ENCODE assay signal across 7 mouse cellular contexts in genomic region chr9:50845081-50845480, GRCm38 (mm10). TPM values are rescaled to one million over a fixed set of nuclear protein-coding genes. Genes with fewer than 3 reads are reported as not detected.
DNase-seq lines count a peak whose midpoint lies in the region; ATAC-seq and TF ChIP-seq lines count a peak whose summit lies in the region.

TSS of gene Ppp2r1b (plus strand) at chr9:50845301.

- H3K4me2 ChIP-seq in hindbrain, embryonic 15.5 days = no peak within 1 kb of the TSS
- no peak within 1 kb of the TSS for H3K4me2 ChIP-seq in liver, embryonic 16.5 days (ENCODE audit: low read depth, low read length)

- no peak for TF ChIP-seq CTCF in embryonic fibroblast, embryonic 13.5 days (IDR thresholded peaks at IDR 0.05; ENCODE audit: borderline replicate concordance, insufficient read depth, low read length)

- H3K4me3 ChIP-seq in embryonic fibroblast, embryonic 13.5 days (ENCODE audit: insufficient read depth, low read length) = no peak within 1 kb of the TSS
- H3K4me3 ChIP-seq in hindbrain, embryonic 15.5 days = no peak within 1 kb of the TSS
- no peak within 1 kb of the TSS for H3K4me3 ChIP-seq in liver, embryonic 16.5 days (ENCODE audit: low read depth, low read length)

- 96% methylated on average over 3 of the region's 3 CpGs for WGBS in hindbrain, embryonic 15.5 days
- 79% methylated on average over 3 of the region's 3 CpGs for WGBS in liver, embryonic 16.5 days (ENCODE audit: insufficient replicate concordance)

- no peaks in the 10 kb centered on the region for H3K27me3 ChIP-seq in hindbrain, embryonic 15.5 days
- no peaks in the 10 kb centered on the region for H3K27me3 ChIP-seq in liver, embryonic 16.5 days (ENCODE audit: control insufficient read depth, insufficient read depth, low read depth, low read length)

- TF ChIP-seq POLR2A in embryonic fibroblast, embryonic 13.5 days (IDR thresholded peaks at IDR 0.05; ENCODE audit: low read depth, low read length) = no peak

- H3K4me1 ChIP-seq in embryonic fibroblast, embryonic 13.5 days (ENCODE audit: control insufficient read depth, insufficient read depth, low read length) = no peaks in the 10 kb centered on the region
- peaks cover 6% of the 10 kb centered on the region; the same call in 1 of the 2 replicates for H3K4me1 ChIP-seq in hindbrain, embryonic 15.5 days (replicated peaks)
- H3K4me1 ChIP-seq in liver, embryonic 16.5 days (ENCODE audit: control insufficient read depth, low read depth, low read length) = peaks cover 27% of the 10 kb centered on the region

- H3K9ac ChIP-seq in hindbrain, embryonic 15.5 days = no peak within 1 kb of the TSS
- no peak within 1 kb of the TSS for H3K9ac ChIP-seq in liver, embryonic 16.5 days (ENCODE audit: low read depth, low read length)

- no peak within 1 kb of the TSS for H3K27ac ChIP-seq in embryonic fibroblast, embryonic 13.5 days (ENCODE audit: insufficient read depth, low read length)
- H3K27ac ChIP-seq in hindbrain, embryonic 15.5 days (replicated peaks) = no peak within 1 kb of the TSS
- H3K27ac ChIP-seq in liver, embryonic 16.5 days (ENCODE audit: low read length) = no peak within 1 kb of the TSS

- no peak for ATAC-seq in hindbrain, embryonic 15.5 days (ENCODE audit: low FRiP score, low read depth)
- ATAC-seq in liver, embryonic 16.5 days (ENCODE audit: low read depth) = no peak

- DNase-seq in thymus, postnatal 0 days (ENCODE audit: low spot score) = no peak
- DNase-seq in thymus, postnatal 4 days = no peak
- DNase-seq in spleen, postnatal 10 days (ENCODE audit: low spot score in 2 of 2) = no peak
- DNase-seq in frontal cortex, postnatal 36 days (ENCODE audit: low spot score in 2 of 2) = no peak

- H3K36me3 ChIP-seq in hindbrain, embryonic 15.5 days = peaks cover 11% of the 10 kb centered on the region
- H3K36me3 ChIP-seq in liver, embryonic 16.5 days (ENCODE audit: control insufficient read depth, insufficient read depth) = no peaks in the 10 kb centered on the region

- H3K9me3 ChIP-seq in hindbrain, embryonic 15.5 days = no peaks in the 10 kb centered on the region
- H3K9me3 ChIP-seq in liver, embryonic 16.5 days (replicated peaks; ENCODE audit: control insufficient read depth, low read length) = no peaks in the 10 kb centered on the region

RNA-seq across cellular contexts. Expression of gene Ppp2r1b, which starts in this region (rescaled TPM):
- polyA plus RNA-seq in thymus, postnatal 0 days (2015; fragmentation: Nextera tagmentation; extraction: Ambion mirVana) = 47.0 and 48.7 TPM in 2 replicates
- polyA plus RNA-seq in embryonic fibroblast, embryonic 13.5 days (2011; ENCODE audit: insufficient read length, low read depth, missing spikeins) = 32.0 and 33.9 TPM in 2 replicates
- polyA plus RNA-seq in hindbrain, embryonic 15.5 days (2015; fragmentation: Nextera tagmentation; extraction: Ambion mirVana) = 43.8 and 44.8 TPM in 2 replicates
- polyA plus RNA-seq in liver, embryonic 16.5 days (2015; fragmentation: Nextera tagmentation; extraction: Ambion mirVana) = 59.4 and 63.0 TPM in 2 replicates
